Mouse (Mus musculus) limb, embryonic 14.5 days (tissue): ENCODE measurements at regions not wholly inside any gene's neighbourhood (a gene's known extent, or its start where the extent isn't known, plus 50 kb on each side); places are given as distances from the start of the nearest gene placed in this dataset.

ENCODE experiments used
- ATAC-seq: fragments of 200-750 bp; cut with Nextera tagmentation; 2 replicates; pipeline ENCODE4 v1.8.0; 2017; ENCODE audit warnings: low read depth, moderate number of reproducible peaks, moderate TSS enrichment; ENCODE audit not compliant: low FRiP score
- DNase-seq: peaks from one replicate; pipeline ENCODE4 v3.0.0-alpha.2; 2015; ENCODE audit warnings: low spot score
- H3K27ac ChIP-seq: fragments of 300-500 bp; sonication (generic); replicated peaks from 2 replicates; pipeline ENCODE4 v1.5.1; 2014; ENCODE audit warnings: low read depth, mild to moderate bottlenecking, low read length, moderate library complexity, mixed read lengths
- H3K27me3 ChIP-seq: fragments of 300-500 bp; sonication (generic); 2 replicates; pipeline ENCODE4 v1.6.1; 2014; ENCODE audit warnings: low read length, mixed read lengths; ENCODE audit not compliant: control insufficient read depth, insufficient read depth
- H3K36me3 ChIP-seq: fragments of 300-500 bp; sonication (generic); 2 replicates; pipeline ENCODE4 v1.6.1; 2014; ENCODE audit warnings: mild to moderate bottlenecking, low read length, moderate library complexity, mixed read lengths; ENCODE audit not compliant: control insufficient read depth, insufficient read depth
- H3K4me1 ChIP-seq: fragments of 300-500 bp; sonication (generic); 2 replicates; pipeline ENCODE4 v1.6.1; 2014; ENCODE audit warnings: antibody characterized with exemption, low read length, mixed read lengths; ENCODE audit not compliant: control insufficient read depth, insufficient read depth
- H3K4me2 ChIP-seq: fragments of 300-500 bp; sonication (generic); replicated peaks from 2 replicates; pipeline ENCODE4 v1.6.1; 2014; ENCODE audit warnings: low read depth, mild to moderate bottlenecking, low read length, moderate library complexity; ENCODE audit not compliant: severe bottlenecking
- H3K4me3 ChIP-seq: fragments of 300-500 bp; sonication (generic); replicated peaks from 2 replicates; pipeline ENCODE4 v1.5.1; 2014; ENCODE audit warnings: low read length
- H3K9ac ChIP-seq: fragments of 300-500 bp; sonication (generic); 2 replicates; pipeline ENCODE4 v1.6.1; 2014; ENCODE audit warnings: mild to moderate bottlenecking, low read depth, low read length, moderate library complexity; ENCODE audit not compliant: severe bottlenecking
- H3K9me3 ChIP-seq: fragments of 300-500 bp; sonication (generic); 2 replicates; pipeline ENCODE4 v1.6.1; 2016; ENCODE audit warnings: low read length; ENCODE audit not compliant: control insufficient read depth
- POLR2A ChIP-seq: fragments of 200-500 bp; IDR thresholded peaks from 2 replicates; pipeline ENCODE4 v1.8.0; 2012; ENCODE audit warnings: inconsistent platforms, mild to moderate bottlenecking, moderate library complexity, borderline replicate concordance; ENCODE audit not compliant: insufficient read depth, insufficient read length; ENCODE audit errors: extremely low read depth
- WGBS: fragments of 180-500 bp; shearing (Covaris S2); extraction: QIAGEN DNeasy Blood & Tissue Kit; methylation state at CpG from one replicate; pipeline ENCODE4 v1.1.7; 2014; 5-methylcytosine and 5-hydroxymethylcytosine counted together

DNA sequence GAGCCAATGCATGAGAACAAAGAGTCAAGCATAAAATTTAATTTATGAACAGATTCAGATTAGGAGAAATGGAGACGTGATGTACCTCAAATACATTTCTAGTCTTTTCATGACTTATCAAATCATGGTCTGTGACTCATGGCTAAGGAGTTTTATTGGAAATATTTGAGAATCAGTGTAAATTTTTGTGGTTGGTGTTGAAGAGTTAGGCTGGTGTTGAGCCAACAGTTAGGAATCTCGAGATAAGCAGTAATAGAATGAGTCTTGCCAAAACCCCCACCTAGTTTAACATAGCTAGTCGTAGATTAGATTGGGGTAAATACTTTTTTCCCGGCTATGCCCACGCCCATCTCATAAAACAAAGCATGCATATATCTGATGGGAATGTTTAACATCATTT is 462.0 kb upstream of the Gm10306 start:
- Histone ChIP-seq H3K27ac (no peak overlapping the region), H3K27me3 (no peaks in the 10 kb centered on the region), H3K4me1 (no peaks in the 10 kb centered on the region), H3K4me3 (no peak overlapping the region), H3K4me2 (no peak overlapping the region), H3K9me3 (no peaks in the 10 kb centered on the region), H3K36me3 (no peaks in the 10 kb centered on the region), H3K9ac (no peak overlapping the region)
- DNase-seq (peak; percentile 68), ATAC-seq (no peak)
- WGBS, result 45% methylated on average over 5 of the region's 5 CpGs
- no peak for TF ChIP-seq POLR2A

DNA sequence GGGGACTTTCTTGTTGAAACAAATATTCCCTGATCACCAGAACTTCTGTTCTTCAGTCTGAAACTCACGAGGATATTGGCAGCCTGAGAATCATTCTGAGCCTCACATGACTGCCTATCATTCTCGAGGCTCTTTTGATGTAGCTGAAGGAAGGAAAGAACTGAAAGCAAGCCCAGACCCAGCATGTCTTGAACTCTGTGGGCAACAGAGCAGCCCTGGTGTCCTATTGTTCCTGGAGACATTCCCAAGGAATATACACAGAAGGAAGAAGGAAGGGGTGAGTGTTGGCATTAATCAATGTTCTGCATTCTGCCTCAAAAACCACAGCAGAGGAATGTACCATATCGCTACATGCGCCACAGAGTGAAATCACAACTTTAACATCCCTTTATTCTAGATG is 449.4 kb upstream of the Gm10306 start:
- no peak for TF ChIP-seq POLR2A
- no peaks in the 10 kb centered on the region for H3K4me1 ChIP-seq
- H3K4me2 ChIP-seq, result no peak overlapping the region
- no peaks in the 10 kb centered on the region for H3K9me3 ChIP-seq
- H3K9ac ChIP-seq, result no peak overlapping the region
- H3K27ac ChIP-seq, result no peak overlapping the region
- DNase-seq, result no peak
- no peaks in the 10 kb centered on the region for H3K27me3 ChIP-seq
- no peak overlapping the region for H3K4me3 ChIP-seq
- 82% methylated on average over 4 of the region's 4 CpGs for WGBS
- no peaks in the 10 kb centered on the region for H3K36me3 ChIP-seq
- no peak for ATAC-seq

DNA sequence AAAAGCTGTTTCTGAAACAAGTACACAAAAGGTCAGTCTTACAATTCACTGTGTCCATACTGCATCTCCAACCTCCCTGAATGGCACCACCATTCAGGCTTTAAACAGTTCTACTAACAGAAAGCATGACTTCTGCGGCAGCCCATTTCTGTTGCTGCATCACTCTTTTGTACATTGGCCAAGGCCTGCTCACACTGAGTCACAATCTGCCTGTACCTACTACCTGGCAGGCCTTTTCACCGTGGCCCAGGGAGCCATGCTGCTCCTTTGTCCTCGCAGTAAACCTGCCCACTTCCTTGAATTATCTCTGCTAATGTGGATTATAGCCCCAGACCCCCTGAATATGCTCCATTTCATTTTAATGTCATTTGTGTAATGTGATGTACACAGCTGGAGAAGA is 439.5 kb upstream of the Gm10306 start:
- H3K27me3 ChIP-seq, result no peaks in the 10 kb centered on the region
- 81% methylated on average over 3 of the region's 3 CpGs for WGBS
- no peaks in the 10 kb centered on the region for H3K36me3 ChIP-seq
- no peak overlapping the region for H3K4me3 ChIP-seq
- H3K9me3 ChIP-seq, result no peaks in the 10 kb centered on the region
- no peak overlapping the region for H3K27ac ChIP-seq
- no peak overlapping the region for H3K4me2 ChIP-seq
- no peak for ATAC-seq
- no peak for TF ChIP-seq POLR2A
- H3K9ac ChIP-seq, result no peak overlapping the region
- no peak for DNase-seq
- no peaks in the 10 kb centered on the region for H3K4me1 ChIP-seq

DNA sequence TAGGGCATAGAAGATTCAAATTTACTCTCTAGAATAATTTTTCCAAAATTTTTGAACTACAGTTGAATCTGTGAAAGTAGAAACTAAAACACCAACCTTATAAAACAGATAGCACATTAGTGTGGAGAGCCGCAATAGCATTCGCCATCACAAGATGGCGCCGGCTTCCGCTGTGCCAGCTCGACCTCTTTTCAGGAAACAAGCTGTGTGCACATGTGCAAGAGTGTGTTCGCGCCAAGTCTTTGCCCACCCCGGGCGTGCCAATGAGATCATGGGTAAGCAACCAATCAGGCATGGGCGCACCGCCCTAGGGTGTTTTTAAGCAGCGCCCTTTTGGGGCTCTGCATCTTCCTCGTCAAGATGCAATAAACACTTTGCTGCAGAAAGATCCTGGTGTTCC is 432.2 kb upstream of the Gm10306 start:
- Histone ChIP-seq H3K9me3 (no peaks in the 10 kb centered on the region), H3K4me3 (no peak overlapping the region), H3K27ac (no peak overlapping the region), H3K4me2 (no peak overlapping the region), H3K9ac (no peak overlapping the region), H3K4me1 (no peaks in the 10 kb centered on the region), H3K36me3 (no peaks in the 10 kb centered on the region), H3K27me3 (no peaks in the 10 kb centered on the region)
- ATAC-seq, result no peak
- no peak for DNase-seq
- no peak for TF ChIP-seq POLR2A
- 76% methylated on average over 14 of the region's 14 CpGs for WGBS

DNA sequence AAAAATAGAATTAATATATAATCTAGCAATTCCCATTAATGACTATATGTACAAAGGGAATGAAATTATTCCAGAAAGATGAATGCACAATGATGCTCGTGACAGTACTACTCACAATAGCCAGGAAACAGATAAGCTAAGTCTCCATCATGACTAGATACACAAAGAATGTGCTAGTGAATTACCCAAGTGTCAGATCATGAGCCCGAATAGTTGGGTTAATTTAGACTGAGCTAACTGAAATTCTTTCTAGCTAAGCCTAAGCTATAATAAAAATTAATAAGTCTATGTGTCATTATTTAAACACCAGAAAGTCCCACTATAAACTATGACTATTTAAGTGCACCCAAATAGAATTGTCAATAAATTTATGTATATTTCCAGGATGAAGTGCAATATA is 418.4 kb upstream of the Gm10306 start:
- no peaks in the 10 kb centered on the region for H3K27me3 ChIP-seq
- no peaks in the 10 kb centered on the region for H3K36me3 ChIP-seq
- no peak overlapping the region for H3K9ac ChIP-seq
- TF ChIP-seq POLR2A, result no peak
- H3K27ac ChIP-seq, result no peak overlapping the region
- no peak overlapping the region for H3K4me3 ChIP-seq
- ATAC-seq (no peak), DNase-seq (no peak)
- H3K4me2 ChIP-seq, result no peak overlapping the region
- 70% methylated on average over 2 of the region's 2 CpGs for WGBS
- H3K9me3 ChIP-seq, result no peaks in the 10 kb centered on the region
- no peaks in the 10 kb centered on the region for H3K4me1 ChIP-seq
